Mouse (Mus musculus) C2C12 (cell line): Measurements from ENCODE around the gene Duox1. TPM values are rescaled to one million over a fixed set of nuclear protein-coding genes. Genes with fewer than 3 reads are reported as not detected.

Experiments
- H3K27me3 ChIP-seq: one replicate; pipeline ENCODE4 v1.6.1; 2011; ENCODE audit not compliant: control insufficient read depth, insufficient read depth, insufficient read length
- H3K36me3 ChIP-seq: one replicate; pipeline ENCODE4 v1.6.1; 2011; ENCODE audit not compliant: control insufficient read depth, insufficient read depth
- H3K4me3 ChIP-seq: one replicate; pipeline ENCODE4 v1.5.1; 2011; ENCODE audit warnings: mild to moderate bottlenecking, control low read depth; ENCODE audit not compliant: poor library complexity, insufficient read depth, severe bottlenecking
- H3K79me2 ChIP-seq: one replicate; pipeline ENCODE4 v1.6.1; 2011; ENCODE audit not compliant: control insufficient read depth, insufficient read depth
- H3K79me3 ChIP-seq: one replicate; pipeline ENCODE4 v1.6.1; 2011; ENCODE audit warnings: low read depth, control low read depth
- H3ac ChIP-seq: one replicate; pipeline ENCODE3; 2011; ENCODE audit warnings: low read depth; ENCODE audit not compliant: control insufficient read depth, insufficient read length
- CEBPB ChIP-seq: IDR thresholded peaks from one replicate; pipeline ENCODE4 v1.6.1; 2011; ENCODE audit warnings: low read depth, mild to moderate bottlenecking, control low read depth, moderate library complexity
- CTCF ChIP-seq: IDR thresholded peaks from one replicate; pipeline ENCODE4 v1.5.1; 2011; ENCODE audit not compliant: control insufficient read depth, insufficient read depth, insufficient read length
- FOSL1 ChIP-seq: IDR thresholded peaks from one replicate; pipeline ENCODE4 v1.8.0; 2011; ENCODE audit warnings: mild to moderate bottlenecking, low read length; ENCODE audit not compliant: poor library complexity, insufficient read depth, severe bottlenecking
- MAX ChIP-seq: IDR thresholded peaks from one replicate; pipeline ENCODE4 v1.6.1; 2011; ENCODE audit warnings: mild to moderate bottlenecking, control low read depth
- MYOD1 ChIP-seq: IDR thresholded peaks from one replicate; pipeline ENCODE4 v1.6.1; 2011; ENCODE audit warnings: low read depth; ENCODE audit not compliant: control insufficient read depth, insufficient read length
- MYOG ChIP-seq: IDR thresholded peaks from one replicate; pipeline ENCODE4 v1.6.1; 2011; ENCODE audit not compliant: control insufficient read depth, insufficient read length; ENCODE audit errors: extremely low read depth
- USF1 ChIP-seq: IDR thresholded peaks from one replicate; pipeline ENCODE4 v1.6.1; 2011; ENCODE audit warnings: low read depth, mild to moderate bottlenecking, control low read depth, moderate library complexity
- long read RNA-seq, 2 experiments: library from polyadenylated mRNA; unstranded; transcript quantifications; one replicate each; pipeline ENCODE4 v2.0.0; 2019 to 2020
- polyA plus RNA-seq: library from polyadenylated mRNA; unstranded; fragments of >200 nt; fragmentation: generic; extraction: Trizol; gene quantifications from one replicate; pipeline ENCODE4 v1.2.1, GENCODE M21; 2012; ENCODE audit warnings: missing spikeins

Duox1 gene
- 0.14 TPM for polyA plus RNA-seq
- long read RNA-seq, experiment 1, result 0 reads
- long read RNA-seq, experiment 2, result 0 reads

DNA sequence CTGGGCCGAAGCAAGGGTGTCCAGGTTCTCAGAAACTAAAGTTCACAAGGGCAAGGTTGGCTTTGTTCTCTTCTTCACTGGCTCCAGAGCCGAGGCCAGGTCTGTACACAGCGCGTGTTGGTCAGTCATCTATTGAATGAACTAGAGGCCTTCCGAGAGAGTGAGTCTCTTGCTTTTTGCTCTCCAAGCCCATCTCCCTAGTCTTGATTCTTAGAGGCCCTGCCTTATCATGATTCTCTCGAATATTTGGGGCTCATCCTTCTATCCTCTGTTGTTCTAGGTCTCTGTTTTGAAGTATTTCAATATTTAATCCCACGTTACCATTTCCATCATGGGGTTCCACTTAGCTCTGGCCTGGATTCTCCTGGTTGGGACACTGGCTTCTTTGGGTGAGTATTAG is at the start of gene Duox1:
Gene Duox1, plus strand, starts transcription at position 301 of the 400 bp plus-strand sequence.
- TF ChIP-seq CEBPB (no peak), FOSL1 (no peak), MAX (no peak), MYOD1 (no peak), CTCF (no peak), USF1 (no peak), MYOG (no peak)
- no peaks in the 10 kb centered on the region for H3K27me3 ChIP-seq
- no peaks in the 10 kb centered on the region for H3K36me3 ChIP-seq
- H3K79me2 ChIP-seq, result no peaks in the 10 kb centered on the region
- no peak within 1 kb of the TSS for H3K4me3 ChIP-seq
- no peaks in the 10 kb centered on the region for H3K79me3 ChIP-seq
- no peak within 1 kb of the TSS for H3ac ChIP-seq

DNA sequence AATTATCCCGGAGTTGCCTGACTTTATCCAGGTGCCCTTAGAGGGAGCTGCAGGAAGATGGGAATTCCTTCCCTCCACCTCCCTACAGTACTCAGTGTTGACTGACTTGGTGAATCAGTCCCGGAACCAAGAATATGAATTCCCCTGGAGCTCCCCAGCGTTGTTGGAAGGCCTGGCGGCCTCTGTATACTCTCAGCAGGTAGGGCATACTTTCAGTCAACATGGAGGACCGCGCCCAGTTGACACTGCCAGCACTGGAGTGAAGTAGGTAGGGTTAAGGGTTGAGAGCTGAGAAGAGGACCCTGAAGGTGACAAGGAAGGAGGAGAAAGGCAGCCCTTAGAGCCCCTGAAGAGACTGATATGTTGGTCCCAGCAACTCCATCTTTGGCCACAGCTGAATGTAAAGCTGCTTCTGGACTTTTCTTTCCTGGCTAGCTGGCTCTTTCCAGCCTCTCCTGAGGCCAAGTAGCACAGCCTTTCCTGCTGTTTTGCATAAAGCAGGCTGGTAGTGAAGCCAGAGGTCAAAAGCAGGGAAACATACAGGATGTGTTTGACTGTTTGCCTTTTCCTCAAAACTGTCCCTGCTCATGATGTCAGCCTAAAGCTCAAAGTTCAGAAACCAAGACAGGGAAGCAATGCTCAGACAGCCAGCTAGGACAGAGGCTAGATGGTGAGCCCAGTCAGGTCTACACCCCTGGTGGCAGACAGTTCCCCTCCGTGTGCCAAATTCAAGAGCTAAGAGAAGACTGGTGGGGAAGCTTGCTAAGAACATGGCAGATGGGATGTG is 48.9 kb upstream of the Duox1 start:
- TF ChIP-seq USF1, result no peak
- TF ChIP-seq CEBPB, result no peak
- TF ChIP-seq MAX, result no peak
- TF ChIP-seq MYOD1, result no peak
- TF ChIP-seq FOSL1, result no peak
- TF ChIP-seq MYOG, result no peak
- Histone ChIP-seq H3K36me3 (no peaks in the 10 kb centered on the region), H3K27me3 (no peaks in the 10 kb centered on the region), H3ac (no peak overlapping the region), H3K4me3 (no peak overlapping the region), H3K79me3 (no peaks in the 10 kb centered on the region), H3K79me2 (no peaks in the 10 kb centered on the region)

DNA sequence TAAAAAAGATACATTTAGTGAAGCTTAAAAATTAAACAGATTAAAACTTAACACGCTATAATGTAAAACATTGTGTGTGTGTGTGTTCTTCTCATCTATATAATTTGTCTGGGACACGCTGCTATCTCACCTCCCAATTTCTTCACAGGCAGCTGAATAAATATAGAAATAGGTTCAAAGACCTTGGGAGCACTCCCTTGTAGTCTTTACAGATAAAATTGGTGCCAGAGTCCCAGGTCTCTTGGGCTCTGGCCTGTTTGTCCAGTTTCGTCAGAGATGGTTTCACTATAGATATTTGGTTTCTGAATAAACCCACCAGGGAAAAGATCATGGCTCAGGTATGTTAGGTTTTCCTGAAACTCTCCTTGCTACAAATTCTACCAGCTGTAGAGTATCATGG is 36.7 kb upstream of the Duox1 start:
- TF ChIP-seq MYOD1, result no peak
- Histone ChIP-seq H3K36me3 (no peaks in the 10 kb centered on the region), H3K4me3 (no peak overlapping the region), H3ac (no peak overlapping the region), H3K79me2 (no peaks in the 10 kb centered on the region), H3K79me3 (no peaks in the 10 kb centered on the region), H3K27me3 (no peaks in the 10 kb centered on the region)

DNA sequence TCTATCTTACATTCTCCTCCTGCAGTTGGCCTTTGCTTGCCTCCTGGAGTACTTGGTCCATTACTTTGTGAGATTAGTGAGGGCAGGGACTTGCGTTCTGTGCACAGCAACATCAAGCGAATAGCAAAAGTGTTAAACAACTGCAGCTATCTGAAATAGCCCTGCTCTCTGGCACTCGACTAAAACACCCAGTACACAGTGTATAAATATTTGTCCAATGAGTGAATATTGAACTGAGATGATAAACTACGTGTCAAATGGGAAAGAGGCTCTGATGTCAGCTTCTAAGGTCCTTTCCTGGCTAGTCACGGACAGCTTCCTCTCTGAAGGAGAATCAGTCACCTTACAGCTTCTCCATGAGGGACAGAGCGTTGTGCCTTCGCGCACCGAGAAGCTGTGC is 31.4 kb upstream of the Duox1 start:
- TF ChIP-seq USF1 (no peak), MYOD1 (no peak), MYOG (no peak), CEBPB (no peak), CTCF (no peak), MAX (no peak), FOSL1 (no peak)
- Histone ChIP-seq H3K36me3 (no peaks in the 10 kb centered on the region), H3K79me3 (no peaks in the 10 kb centered on the region), H3K79me2 (no peaks in the 10 kb centered on the region), H3K4me3 (no peak overlapping the region), H3K27me3 (no peaks in the 10 kb centered on the region), H3ac (no peak overlapping the region)

DNA sequence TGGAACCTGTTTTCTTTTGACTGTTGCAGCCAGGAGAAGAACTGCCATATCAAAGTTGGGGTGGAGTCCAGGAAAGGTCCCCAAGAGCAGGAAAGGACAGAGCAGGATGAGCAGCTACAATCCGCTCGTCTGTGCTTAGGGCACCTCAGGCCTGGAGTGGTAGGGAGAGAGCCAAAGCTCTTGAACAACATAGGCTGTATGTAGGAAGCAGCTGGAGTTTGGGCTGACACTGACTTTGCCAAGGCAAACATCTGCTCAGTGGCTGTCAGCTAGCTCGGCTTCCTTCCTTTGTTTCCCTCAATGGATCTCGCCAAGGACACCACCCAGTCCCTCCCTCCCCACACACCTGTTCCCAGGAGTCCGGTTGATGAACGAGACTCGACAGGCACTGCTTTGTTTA is 29.3 kb upstream of the Duox1 start:
- H3K36me3 ChIP-seq, result no peaks in the 10 kb centered on the region
- no peaks in the 10 kb centered on the region for H3K79me3 ChIP-seq
- no peak overlapping the region for H3ac ChIP-seq
- no peaks in the 10 kb centered on the region for H3K27me3 ChIP-seq
- no peaks in the 10 kb centered on the region for H3K79me2 ChIP-seq
- no peak overlapping the region for H3K4me3 ChIP-seq
- TF ChIP-seq USF1, result no peak
- TF ChIP-seq CTCF, result no peak
- TF ChIP-seq MAX, result no peak
- TF ChIP-seq MYOD1, result no peak
- TF ChIP-seq MYOG, result no peak
- no peak for TF ChIP-seq FOSL1
- TF ChIP-seq CEBPB, result no peak

DNA sequence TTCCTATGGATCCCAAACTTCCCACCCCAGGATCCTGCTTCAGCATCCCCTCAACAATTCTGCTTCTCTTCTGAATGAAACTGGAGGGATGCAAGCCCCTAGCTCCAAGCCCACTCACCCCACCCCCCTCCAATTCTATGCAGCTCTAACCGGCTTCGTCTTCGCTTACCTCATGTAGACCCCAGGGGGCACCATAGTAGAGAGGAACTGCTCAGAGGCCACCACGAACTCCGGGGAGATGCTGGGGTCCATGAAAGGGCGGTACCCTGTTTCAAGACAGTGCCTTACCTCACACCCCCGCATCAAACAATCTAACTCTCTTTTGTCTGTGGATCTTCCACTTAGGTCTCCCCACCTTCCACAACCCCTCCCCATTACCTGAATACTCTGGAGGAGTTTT is 20.6 kb upstream of the Duox1 start:
- Histone ChIP-seq H3K4me3 (no peak overlapping the region), H3K36me3 (no peaks in the 10 kb centered on the region), H3K79me2 (no peaks in the 10 kb centered on the region), H3K79me3 (no peaks in the 10 kb centered on the region), H3ac (no peak overlapping the region), H3K27me3 (peaks cover 6% of the 10 kb centered on the region)
- no peak for TF ChIP-seq MYOG
- no peak for TF ChIP-seq MAX
- no peak for TF ChIP-seq USF1
- no peak for TF ChIP-seq FOSL1
- no peak for TF ChIP-seq CTCF
- no peak for TF ChIP-seq CEBPB
- no peak for TF ChIP-seq MYOD1
